Mouse (Mus musculus) lung, postnatal 0 days (tissue): Measurements from ENCODE around the gene Daxx.

Experiments
- CTCF ChIP-seq: IDR thresholded peaks from 2 replicates; pipeline ENCODE4 v1.5.1; 2016; ENCODE audit warnings: antibody characterized with exemption, mild to moderate bottlenecking
- EP300 ChIP-seq: IDR thresholded peaks from 2 replicates; pipeline ENCODE4 v1.6.1; 2016; ENCODE audit warnings: antibody characterized with exemption, mild to moderate bottlenecking, control low read depth

DNA sequence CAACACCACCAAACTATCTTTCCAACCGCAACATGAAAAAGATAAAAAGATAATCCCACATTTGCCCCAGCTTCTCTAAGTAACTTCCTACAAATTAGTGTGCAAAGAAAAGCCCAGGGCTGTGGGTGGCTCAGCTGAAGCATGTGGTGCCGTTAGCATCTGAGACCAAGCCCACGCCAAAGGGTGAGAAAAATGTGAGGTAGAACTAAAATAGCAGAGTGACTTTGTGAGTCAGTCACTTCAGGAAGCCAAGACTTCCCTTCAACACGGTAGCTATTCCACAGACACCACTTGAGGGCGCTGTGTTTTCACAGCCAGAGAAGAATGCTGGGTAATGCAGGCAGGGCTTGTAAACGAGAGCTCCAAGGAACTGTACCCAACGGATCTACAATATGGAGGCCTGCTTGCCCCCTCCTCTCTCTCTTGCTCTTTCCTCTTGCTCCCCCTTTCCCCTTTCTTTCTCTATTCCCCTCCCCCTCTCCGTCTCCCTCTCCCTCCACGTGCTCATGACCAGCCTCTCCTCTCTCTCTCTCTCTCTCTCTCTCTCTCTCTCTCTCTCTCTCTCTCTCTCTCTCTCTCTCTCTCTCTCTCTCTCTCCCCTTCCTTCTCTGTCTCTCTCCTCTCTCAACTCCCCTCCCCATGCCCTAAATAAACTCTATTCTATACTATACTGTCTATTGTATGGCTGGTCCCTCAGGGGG is 43.7 kb upstream of the Daxx start:
- TF ChIP-seq CTCF, result peak; percentile 75
- TF ChIP-seq EP300, result no peak
